Mouse (Mus musculus): ENCODE results near the gene Calm1.
"Not testable (repeated sequence)": the region's sequence is repeated elsewhere in the genome, so short reads cannot be mapped to it uniquely, and the experiment has no call there.

The Calm1 gene

DNA sequence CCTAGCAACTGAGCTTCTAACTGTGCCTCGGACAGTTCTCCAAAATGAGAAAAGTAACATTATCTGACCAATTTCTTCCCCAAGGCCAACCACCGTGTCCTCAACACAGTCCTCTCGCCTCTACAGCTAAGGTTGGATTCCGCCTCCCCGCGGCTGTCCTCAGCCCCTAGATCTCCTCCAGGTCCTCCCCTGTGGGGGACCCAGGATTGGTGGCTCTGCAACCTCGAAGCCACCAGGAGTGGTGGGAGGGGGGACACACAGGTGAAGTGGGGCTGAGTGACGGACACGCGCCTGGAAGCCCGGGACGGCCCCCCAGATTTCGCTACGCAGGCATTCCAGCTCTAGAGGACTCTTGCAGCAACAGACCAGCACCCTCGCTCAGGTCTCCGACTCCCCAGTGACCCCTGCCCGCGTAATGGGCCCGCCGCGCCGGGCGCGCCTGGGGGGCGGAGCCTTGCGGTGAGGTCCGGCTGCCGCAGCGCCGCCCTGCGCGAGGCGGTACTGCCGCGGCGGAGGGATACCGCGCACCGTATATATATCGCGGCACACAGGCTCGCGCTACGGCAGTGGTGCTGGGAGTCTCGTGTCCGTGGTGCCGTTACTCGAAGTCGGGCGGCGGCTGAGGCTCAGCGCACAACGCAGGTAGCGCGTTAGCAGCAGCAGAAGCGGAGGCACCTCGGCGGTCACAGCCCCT, at the start of gene Calm1:
Gene Calm1 (plus strand): TSS at position 469 of the 694 bp plus-strand sequence.
- DNase-seq (ENCODE audit: inconsistent age in 2 of 2, low spot score in 1 of 2), result peak; percentile 94 to 98

DNA sequence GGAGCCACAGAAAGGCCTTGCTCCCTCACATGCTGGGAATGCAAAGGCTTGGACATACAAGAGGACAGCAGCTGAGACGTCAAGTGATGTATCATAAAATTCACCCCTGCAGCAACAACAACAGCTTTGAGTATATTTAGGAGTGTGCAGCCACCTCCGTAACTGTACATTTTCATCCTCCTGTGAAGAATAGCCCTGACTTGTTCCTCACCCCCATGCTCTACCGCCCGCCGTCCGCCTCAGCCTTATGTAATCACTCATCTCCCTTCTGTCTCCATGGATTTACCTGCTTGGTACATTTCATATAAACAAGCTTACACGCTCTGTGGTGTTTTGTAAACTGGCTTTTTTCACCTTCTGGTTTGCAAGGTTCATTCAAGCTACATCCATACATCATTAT, 46.8 kb upstream of the Calm1 start:
- no peak for DNase-seq (ENCODE audit: inconsistent age in 2 of 2, low spot score in 1 of 2)

DNA sequence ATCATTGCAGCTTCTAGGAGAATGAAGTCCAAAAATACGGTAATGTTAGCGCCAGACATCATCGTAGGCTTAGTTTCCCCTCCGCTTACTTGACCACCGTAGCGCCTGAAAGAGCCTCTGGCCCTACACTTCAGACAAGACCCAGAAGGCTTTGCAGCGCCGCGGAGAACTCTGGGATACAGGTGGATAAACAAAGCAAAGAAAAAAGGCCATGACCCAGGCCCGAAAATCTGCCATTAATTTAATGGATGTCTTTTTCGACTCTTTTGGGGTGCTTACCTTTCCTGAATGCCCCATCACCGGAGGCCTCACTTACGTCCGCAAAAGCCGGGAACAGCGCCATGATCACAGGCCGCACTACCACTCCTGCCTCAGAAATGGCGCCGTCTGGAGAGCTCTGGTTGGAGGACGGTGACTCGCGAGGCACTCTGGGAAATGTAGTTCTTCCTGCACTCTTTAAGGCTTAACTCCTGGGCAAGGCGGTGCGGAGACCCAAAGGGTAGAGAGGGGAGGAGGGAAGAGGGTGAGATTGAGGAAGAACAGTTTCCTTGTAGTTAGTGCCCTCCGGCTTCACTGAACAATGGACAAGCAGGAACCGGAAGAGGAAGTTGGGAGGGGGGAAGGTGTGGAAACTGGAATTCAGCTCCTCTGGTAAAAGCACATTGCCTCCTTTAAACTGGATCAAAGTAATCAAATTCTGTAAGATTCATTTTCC, 39.8 kb upstream of the Calm1 start, which contains the start of gene Nrde2:
Gene Nrde2 (minus strand): TSS at position 393 of the 715 bp plus-strand sequence.
- DNase-seq (ENCODE audit: inconsistent age in 2 of 2, low spot score in 1 of 2), result peak; percentile 92 to 98

DNA sequence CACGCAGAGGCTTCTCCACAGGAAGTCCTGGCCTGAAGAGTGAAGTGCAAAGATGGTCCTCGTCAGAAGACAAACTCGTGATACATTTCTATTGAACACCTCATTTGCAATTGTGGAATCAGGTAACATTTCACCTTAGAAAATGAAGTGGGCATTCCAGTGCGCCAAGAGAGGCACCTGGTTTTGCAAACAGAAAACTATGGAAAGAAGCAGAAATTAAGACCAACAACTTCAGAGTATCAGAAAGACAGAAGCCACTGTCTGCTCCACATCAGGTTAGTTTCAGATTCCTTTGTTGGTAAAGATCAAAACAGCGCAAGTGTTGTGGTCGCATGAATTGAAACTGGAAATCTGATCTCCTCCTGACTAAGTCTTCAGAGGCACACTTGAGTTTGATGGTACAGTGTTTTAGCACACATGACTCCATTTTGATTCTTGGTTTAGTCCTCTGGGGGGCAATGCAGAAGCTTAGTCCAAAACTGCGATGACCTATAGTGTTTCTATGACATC, 34.2 kb upstream of the Calm1 start:
- no peak for DNase-seq (ENCODE audit: inconsistent age in 2 of 2, low spot score in 1 of 2)

DNA sequence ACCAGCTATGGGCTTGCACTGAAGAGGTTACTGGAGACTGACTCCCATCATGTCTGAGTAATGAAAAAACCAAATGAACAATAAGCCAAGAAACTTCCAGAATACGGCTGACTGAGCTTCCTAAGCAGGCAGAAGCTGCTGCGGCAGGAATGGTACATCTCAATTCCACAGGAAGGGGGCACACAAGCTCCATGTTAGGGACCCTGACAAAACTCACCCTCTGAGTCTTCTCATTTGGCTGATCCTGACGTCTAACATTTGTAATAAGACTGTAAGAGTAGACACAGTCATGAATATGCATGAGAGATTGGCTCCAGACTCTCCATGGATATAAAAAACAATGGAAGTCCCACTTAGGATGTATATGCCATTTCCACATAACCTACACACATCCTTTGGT, 33.1 kb upstream of the Calm1 start:
- peak in 1 of 2 experiments; percentile 57 for DNase-seq (ENCODE audit: inconsistent age in 2 of 2, low spot score in 1 of 2)

DNA sequence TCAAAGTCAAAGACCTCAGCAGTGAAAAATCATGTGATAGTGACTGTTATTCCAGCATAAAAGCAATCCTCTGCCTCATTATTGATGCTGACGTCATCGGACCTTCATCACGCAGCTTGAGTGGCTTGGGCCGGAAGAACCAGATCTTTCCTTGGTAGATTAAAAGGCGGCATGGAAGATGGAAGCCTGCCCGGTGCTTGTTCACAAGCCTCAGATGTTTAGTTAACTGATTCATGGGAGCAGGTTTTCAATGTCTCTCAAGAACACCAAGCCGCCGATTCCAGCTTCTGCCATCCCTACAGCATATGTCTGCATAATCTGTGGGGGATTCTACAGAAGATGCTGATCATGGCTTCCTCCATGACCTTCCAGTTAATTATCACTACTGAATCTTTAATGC, 32.3 kb upstream of the Calm1 start:
- DNase-seq (ENCODE audit: inconsistent age in 2 of 2, low spot score in 1 of 2), result no peak

DNA sequence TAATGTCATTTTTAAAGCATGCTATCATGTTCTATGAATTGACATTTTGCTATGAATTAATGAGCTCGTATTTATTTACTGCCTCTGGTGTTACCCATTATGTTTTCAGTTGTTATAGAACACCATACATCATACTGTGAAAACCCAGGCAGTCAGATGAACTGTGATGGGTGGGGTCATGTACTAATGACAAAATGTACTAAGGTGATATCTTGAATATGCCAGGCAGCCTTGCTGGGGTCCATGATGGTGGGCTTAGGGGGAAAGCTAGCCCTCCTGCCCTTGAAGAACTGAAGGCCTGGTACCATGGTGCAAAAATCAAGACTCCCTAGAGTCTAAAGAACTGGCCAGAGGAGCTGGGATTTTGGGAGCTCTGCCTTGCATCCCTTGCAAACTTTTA, 31.7 kb upstream of the Calm1 start:
- DNase-seq (ENCODE audit: inconsistent age in 2 of 2, low spot score in 1 of 2), result no peak

DNA sequence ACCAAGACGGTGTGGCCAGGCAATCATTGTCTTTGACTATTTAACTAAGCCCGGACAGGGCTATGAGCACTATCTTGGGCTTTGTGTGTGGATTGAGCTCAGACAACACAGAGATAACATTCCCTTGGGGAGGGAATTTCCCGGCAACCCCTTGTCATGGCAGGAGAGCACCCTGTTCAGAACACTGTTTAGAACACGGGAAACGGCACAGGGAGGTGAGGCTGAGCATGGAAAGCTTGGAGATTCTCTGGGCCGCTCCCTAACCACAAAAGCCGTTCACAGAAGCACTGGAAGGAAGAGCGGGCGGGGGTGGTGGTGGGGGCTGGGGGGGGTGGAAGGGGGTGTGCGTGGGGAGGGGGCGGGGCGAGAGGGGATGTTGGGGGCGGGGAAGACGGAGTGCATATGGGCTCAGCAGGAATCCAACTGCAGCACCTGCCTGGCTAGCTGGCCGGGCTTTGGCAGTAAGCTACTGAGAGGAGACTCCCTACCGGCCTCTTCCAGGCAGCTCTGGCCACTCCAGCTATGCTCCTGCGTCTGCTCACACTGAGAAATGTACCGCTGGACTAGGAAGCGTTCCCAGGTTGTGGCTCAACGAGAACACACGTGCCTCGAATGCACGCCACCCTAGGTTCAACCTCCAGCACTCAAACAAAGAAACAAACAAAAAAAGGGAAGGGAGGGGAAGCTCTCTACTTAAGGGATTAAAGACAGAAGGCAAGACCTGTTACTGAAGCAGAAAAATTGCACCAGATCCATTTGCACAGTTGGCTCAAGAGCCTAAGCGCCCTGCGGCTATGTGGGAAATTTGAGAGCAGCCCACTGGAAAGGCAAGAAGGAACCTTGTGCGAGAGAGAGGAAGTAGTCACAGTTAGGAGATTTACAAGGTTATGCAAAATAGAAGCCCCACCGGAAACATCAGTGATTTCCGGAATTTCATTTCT, 31.0 kb upstream of the Calm1 start:
- peak; percentile 32 to 61 for DNase-seq (ENCODE audit: inconsistent age in 2 of 2, low spot score in 1 of 2)

DNA sequence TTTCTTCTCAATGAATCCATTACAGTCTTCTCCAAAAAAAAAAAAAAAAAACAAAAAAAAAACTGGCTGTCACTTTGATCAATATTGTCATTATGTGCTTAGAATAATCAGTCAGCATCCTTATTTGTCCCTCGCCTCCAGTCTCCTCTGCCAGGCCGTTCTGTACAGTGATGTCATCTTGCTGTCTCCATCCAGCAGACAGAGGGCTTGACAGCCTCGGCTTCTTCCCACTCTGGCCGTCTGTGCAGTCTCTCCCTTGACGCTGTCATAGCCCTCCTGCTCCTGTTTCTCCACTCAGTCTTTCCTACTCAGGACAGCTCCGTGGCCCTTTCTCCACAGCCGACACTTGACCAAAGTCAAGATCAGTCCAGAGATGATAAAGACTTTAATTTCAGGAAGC, 26.8 kb upstream of the Calm1 start:
- DNase-seq (ENCODE audit: inconsistent age in 2 of 2, low spot score in 1 of 2), result no peak

DNA sequence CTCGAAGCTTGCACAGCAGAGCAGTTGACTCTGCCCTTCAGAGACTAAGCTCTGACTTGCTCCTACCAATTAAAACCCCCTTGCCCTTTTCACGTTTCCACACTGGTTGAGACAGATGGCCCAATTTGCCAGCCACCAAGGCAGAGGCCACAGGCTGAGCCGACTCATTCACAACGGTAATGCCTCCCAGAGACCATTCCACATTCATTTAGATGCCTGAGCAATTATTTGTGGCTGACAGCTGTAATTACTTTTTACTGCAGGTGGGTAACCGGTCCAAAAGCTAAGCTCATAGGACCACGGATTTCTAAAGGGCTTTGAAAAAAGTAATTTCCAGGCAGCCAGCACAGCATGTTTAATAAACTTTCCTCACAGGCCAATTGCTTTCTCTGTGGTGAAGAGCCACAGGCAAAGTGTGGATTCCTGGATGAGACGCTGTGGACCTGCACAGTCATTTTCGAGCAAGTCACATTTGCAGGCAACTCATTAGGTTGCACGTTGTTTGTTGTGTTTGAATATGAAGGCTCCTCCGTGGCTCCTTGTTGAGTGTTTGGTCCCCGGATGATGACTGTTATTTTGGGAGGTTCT, 22.7 kb upstream of the Calm1 start:
- no peak for DNase-seq (ENCODE audit: inconsistent age in 2 of 2, low spot score in 1 of 2)

DNA sequence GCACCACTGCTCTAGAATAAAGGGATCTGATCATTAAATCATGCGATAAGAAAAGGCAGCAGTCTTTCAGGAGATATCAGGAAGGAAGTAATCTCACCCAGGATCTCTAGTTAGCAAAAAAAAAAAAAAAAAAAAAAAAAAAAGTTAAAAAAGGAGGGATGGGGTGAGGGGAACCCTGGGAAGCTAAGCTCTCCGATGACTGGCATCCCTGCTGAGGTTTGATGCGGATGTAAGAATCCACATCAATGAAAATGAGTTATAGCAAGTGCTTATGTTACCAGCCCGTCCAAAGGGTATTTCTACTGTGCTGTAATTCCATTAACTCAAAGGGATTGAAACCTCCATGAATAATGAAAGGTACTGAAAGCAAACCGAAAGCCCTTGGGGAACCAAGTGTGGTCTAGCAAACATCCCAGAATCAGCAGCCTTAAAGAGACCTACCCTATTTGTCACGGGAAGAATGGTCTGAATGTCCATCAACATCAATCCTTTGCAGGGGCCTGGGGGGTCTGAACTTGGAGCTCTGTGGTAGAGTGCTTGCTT, 20.3 kb upstream of the Calm1 start:
- no peak for DNase-seq (ENCODE audit: inconsistent age in 2 of 2, low spot score in 1 of 2)

DNA sequence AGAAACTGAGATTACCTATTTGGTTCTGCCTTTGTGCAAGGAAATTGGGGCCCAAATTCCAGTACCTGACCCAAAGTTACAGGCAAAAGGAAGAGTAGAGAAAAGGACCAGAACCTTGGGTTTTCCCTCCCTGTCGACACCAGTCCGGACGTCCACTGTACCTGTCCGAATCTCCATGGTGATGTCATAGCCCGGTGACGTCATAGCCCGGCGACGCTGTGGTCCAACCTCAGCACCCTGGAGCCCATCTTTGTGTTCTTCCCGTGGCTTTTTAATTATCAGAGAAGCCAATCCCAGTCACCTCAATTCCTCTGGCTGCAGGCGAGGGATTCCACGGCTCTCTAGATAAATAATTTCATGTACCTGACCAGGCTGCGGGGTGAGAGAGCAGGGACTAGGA, 18.4 kb upstream of the Calm1 start:
- DNase-seq (ENCODE audit: inconsistent age in 2 of 2, low spot score in 1 of 2), result no peak

DNA sequence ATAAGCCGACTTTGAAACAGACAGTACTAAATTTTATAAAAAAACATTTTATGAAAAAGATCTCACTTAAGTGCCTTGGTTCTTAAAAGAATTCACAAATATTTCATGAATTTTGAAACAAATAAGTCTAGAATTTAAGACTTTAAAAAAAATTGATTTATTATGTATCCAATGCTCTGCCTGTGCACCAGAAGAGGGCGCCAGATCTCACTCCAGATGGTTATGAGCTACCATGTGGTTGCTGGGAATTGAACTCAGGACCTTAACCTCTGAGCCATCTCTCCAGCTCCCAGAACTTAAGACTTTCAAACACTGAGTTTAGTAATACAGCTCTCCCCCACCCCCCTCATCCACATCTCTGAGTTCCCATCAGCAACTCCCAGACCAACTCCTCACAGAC, 16.6 kb upstream of the Calm1 start:
- no peak for DNase-seq (ENCODE audit: inconsistent age in 2 of 2, low spot score in 1 of 2)

DNA sequence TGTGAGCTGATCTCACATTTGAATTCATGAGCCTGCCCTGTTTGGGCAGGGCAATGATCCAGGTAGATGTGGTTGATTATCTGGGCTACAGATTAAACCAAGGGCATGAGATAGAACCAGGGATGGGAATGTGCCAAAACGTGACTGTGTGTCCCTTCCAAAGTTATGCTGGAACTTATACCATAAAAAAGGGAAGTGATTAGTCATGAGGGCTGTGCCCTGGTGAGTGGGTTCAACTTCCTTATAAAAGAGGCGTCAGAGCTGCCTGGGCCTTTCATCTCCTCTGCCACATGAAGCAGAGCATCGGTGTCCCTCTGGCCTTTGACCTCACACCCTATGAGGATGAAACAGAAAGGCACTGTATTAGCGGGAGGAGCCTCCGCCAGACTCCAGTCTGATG, 15.3 kb upstream of the Calm1 start:
- DNase-seq (ENCODE audit: inconsistent age in 2 of 2, low spot score in 1 of 2), result peak in 1 of 2 experiments; percentile 29

DNA sequence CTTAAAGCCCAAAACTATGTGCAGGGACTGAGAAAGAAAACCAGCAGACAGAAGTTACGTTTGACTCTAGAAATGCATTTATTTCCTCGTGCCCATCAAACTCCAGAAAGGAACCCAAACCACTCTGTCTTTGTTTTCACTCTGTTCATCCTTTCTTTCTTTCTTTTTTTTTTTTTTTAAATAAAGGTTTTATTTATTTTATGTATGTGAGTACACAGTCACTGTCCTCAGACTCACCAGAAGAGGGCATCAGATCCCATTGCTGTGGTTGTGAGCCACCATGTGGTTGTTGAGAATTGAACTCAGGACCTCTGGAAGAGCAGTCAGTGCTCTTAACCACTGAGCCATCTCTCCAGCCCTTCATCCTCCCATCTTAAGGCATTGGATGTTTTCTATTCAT, 14.3 kb upstream of the Calm1 start:
- DNase-seq (ENCODE audit: inconsistent age in 2 of 2, low spot score in 1 of 2), result not testable (repeated sequence)

DNA sequence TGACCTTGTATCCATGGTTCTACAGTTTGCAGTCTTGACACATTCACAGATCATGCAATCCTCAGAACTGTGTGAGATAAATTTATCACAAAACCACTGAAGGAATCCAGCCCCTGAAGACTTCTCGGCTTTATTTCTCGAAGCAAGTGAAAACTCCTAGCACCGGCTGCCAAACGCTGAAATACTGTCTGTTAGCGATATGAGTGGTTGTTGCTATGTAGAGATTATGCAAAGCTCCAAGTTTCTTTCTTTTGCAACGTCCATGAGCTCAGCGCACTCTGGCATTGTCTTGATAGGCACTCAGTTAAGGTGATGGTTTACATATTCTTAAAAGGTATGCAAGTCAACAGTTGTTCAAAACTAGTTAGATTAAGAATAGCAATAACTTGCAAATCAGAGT, 13.3 kb upstream of the Calm1 start:
- peak in 1 of 2 experiments; percentile 68 for DNase-seq (ENCODE audit: inconsistent age in 2 of 2, low spot score in 1 of 2)

DNA sequence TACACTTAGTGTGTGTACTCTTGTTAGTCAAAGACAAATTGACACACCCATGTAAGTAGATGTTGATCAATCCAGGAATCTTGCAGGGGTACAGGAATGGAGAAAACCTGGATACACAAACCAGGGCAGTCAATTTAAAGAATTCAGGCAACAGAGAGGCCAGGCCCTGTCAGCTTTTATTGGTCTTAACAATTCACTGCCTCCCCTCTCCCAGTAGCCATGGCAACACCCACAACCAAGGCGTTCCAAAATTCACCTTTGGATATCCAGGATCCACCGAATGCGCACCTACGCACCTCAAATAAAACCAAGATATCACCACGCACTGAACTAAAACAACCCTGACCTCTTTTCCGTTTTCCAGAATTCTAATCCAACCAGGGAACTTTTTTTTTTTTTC, 12.9 kb upstream of the Calm1 start:
- peak in 1 of 2 experiments; percentile 81 for DNase-seq (ENCODE audit: inconsistent age in 2 of 2, low spot score in 1 of 2)

DNA sequence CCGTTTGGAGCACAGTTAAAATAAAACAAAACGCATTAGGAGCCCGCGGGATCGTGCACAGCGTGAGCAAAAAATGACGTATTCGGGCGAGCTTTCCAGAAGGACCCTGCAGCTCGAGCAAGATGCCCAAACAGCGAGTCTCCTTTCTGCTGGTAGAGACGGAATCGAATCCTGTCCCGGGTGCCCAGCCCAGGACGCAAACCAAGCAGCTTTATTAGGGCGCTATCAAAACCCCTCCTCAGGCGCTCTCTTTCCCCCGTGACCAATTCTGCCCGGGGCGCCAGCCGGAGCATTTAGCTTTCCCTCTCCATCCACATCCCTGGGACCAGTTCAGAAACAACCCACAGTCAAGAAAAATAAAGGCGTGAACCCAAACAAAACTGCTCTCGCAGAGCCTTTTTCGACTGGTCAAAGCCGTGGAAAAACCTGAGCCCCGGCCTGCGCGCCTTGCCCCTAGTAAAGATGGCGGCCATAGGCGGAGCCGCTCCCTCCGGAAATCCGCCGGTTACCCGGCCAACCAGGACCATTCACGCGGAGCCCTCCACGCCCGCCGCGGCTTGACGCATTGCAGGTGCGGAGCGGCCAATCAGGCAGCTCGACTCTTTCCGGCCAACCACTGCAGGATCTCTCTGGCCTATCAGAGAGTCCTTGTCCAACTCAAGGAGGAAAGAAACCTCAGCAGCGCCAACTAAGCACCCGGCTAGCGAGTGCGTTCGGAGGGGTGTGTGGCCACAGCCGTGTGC, 12.1 kb upstream of the Calm1 start:
- DNase-seq (ENCODE audit: inconsistent age in 2 of 2, low spot score in 1 of 2), result peak; percentile 99 to 100

DNA sequence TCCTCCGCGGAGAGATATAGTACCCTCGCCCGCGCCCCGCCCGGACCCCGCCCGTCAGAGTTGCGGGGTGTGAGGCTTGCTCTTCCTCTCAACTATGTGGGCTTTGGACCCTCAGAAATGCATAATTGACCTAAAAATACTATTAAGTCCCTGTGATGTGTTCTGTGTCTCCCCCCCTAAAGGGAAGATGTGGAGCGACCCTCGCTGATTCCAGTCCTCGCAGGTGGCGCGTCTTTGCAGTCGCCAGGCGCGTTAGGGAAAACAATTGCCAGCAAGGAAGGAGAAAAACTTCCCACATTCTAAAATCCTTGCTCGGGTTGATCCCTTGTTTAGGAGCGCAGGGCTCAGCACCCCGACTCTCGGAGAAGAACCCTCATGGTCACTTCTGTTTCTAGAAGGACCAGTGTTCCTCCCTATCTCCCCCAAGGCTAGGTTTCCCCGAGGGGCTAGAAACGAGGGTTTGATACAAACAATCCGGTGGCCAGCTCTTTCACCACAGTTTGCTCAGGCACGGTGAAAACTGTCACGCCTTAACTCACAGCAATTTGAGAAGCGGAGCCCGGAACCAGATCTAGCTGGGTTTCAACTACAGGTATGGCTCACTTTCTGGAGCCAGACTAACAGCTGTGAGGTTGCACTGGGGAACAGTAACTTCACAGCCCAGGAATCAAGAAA, 11.3 kb upstream of the Calm1 start:
- DNase-seq (ENCODE audit: inconsistent age in 2 of 2, low spot score in 1 of 2), result peak; percentile 50 to 82

All from adrenal gland, adult (tissue).